Mouse (Mus musculus) frontal cortex, postnatal 25 days (tissue): ENCODE measurements around the gene Cox6b2.
"Not testable (repeated sequence)": the region's sequence is repeated elsewhere in the genome, so short reads cannot be mapped to it uniquely, and the experiment has no call there.

ENCODE experiments used
- DNase-seq, 2 experiments: peaks; one replicate each; pipeline ENCODE4 v3.0.0; 2022; ENCODE audit warnings: low spot score in 2 of 2

The Cox6b2 gene

GRCm38 (mm10) chr7:4752821-4753570 lies at the start of gene Cox6b2:
Cox6b2 (minus strand) TSS chr7:4753094.
- DNase-seq = no peak

GRCm38 (mm10) chr7:4802247-4802646 lies 49.4 kb upstream of the Cox6b2 start:
- DNase-seq = no peak

DNA sequence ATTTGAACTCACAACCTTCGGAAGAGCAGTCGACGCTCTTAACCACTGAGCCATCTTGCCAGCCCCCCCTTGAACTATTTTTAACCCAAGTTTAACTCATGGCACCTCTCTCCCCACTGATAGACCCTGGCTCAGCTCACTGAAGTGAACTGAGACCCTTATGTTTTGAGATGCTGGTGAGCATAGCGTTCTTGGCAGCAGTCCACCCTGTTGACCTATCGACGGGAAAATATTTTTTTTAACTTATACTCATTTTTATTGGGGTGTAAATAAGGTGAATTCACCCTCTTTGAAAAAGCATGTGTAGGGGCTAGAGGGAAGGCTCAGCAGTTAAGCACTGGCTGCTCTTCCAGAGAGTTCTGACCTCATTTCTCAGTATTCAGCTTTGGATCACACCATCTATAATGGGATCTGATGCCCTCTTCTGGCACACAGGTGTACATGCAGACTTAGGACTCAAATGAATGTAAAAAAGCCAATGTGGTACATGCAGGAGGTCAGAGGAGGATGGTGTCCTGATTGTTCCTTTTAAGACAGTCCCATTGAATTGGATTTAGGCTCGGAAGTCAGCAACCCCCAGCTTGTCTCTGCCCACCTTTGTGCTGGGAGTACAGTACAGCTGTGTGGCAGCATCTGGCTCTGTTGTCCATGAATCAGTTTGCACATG lies 43.0 kb upstream of the Cox6b2 start:
- no peak for DNase-seq

- no peak for DNase-seq
Observed at GRCm38 (mm10) chr7:4794631-4795168, 41.8 kb upstream of the Cox6b2 start.

GRCm38 (mm10) chr7:4793674-4794073 lies 40.8 kb upstream of the Cox6b2 start:
- no peak for DNase-seq

- not testable (repeated sequence) for DNase-seq
Observed at GRCm38 (mm10) chr7:4793248-4793647, 40.4 kb upstream of the Cox6b2 start.

DNA sequence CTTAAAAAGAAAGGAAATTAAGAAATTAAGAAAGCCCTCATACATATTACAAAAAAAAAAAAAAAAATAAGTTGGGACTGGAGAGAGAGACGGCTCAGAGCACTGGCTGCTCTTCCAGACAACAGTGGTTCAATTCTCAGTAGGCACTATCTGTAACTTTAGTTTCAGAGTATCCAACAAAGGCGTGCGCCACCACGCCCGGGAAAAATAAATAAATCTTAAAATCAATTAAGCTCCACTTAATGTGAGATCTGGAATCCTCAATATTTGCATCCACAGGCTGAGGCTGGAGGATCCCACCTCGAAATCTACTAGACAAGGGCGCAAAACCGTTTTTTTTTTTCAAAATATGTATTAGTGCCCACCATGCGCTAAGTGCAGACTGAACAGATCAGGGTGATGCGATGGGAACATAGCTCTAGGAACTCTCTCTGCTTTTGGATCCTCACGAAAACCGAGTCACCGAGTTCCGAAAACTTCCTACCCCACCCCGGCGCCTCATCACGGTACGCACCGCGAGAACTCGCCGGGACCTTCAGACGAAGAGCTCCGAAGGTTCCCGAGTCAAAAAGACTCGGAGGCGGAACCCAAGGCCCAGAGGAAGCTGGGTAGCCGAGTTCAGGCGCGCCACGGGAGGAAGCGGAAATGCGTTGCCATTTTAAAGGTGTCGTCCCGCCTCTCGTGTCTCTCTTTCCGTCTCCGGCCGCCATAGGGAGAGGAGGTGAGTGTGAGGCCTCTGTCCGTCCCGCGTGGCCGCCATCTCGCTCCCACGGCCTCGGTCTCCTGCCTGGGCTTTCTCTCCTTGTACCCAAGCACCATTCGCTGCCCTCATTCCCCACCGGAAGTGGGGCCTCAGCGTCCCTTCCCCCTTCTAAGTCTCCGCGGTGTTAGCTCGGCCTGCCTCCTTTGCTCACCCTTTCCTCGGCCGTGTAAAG lies 39.7 kb upstream of the Cox6b2 start, which contains the start of gene Rpl28:
Gene Rpl28, plus strand, starts transcription at position 597 of the 935 bp plus-strand sequence.
- DNase-seq = peak; percentile 88 to 92

DNA sequence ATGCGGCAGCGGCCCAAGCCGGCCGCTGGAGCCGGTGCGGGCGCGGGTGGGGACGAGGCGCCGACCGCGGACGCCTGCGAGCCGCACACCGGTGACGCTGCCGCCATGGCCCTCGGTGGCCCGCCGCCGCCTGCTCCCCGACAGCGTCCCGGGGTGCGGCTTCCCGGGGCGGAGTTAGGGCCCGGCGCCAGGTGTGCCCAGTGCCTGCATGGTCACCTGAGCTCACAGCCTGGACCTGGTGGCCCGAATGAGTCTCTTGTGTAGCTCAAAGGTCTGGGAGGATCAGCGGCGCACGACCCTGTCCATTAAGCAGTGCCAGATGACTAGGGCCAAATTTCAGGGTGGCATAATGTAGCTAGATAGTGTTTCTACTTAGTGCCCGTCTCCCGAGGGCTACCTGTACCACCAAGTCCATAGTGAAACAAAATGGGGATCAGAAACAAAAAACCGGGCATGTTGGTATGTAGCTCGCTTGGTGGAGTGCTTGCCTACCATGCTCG lies 36.6 kb upstream of the Cox6b2 start, which contains the start of gene Tmem238:
Gene Tmem238, minus strand, starts transcription at position 221 of the 500 bp plus-strand sequence.
- DNase-seq = no peak

DNA sequence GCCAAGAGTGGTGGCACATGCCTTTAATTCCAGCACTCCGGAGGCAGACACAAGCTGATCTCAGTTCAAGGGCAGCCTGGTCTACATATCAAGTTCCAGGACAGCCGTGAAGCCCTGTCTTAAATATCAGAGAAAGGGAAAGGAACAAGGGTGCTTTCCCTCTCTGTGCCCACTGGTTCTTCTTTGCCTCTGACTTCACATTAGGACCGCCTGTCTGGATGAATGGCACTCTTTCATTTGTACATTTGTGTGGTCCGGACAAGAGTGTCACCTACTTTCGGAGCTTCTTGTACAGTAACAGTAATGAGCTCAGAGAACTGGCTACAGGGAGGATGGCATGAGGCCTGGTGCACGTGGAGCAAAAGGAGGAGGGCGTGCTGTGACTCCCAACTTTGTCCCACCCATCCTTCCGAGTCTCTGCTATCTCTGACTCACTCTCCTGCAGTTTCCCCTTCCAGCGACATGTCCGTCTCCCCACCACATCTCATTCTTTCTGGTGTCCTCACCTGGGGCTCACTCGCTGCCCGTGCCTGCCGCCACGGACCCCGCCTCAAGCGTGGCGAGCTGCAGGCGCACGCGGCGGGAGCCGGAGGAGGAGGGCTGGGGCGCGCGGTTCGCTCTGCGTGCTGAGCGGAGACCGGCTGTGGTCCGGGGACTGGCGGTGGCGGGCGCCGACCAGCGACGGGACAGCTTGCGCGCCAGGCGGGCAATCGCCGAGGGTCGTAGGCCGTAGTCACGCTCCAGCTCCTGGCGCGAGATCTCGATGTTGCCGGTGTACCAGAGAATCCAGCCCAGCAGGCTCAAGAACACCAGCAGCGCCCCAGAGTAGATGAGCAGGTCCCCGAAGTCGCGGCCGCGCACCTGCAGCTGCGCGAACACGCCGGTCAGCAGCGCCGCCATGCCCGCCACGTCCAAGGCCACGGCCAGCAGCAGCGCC lies 35.9 kb upstream of the Cox6b2 start:
- peak in 1 of 2 experiments; percentile 31 for DNase-seq

- no peak for DNase-seq
Observed at GRCm38 (mm10) chr7:4783667-4784268, 30.9 kb upstream of the Cox6b2 start.

- no peak for DNase-seq
Observed at GRCm38 (mm10) chr7:4782759-4783158, 29.9 kb upstream of the Cox6b2 start, which contains the start of the genes Il11 and Tmem190. Il11 (minus strand) TSS chr7:4782859. Tmem190 (plus strand) TSS chr7:4782937.

DNA sequence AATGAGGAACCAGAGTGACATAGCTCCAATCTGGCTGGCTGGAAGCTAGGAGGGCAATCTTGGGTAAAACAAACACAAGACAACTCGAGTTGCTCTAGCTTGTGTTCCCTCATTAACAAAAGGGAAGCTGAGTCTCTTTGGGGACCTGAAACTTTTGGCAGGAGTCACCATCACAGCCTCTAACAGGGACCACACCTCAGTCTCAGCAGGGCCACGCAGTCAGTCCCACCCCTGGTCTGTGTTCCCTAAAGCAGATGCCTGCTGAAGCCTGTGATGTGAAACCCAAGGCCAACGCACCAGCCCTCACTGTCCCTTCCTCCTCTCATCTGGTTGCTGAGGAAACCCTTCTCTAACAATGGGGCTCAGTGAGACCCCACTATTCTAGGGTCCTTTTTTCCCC lies 29.2 kb upstream of the Cox6b2 start:
- DNase-seq = no peak

DNA sequence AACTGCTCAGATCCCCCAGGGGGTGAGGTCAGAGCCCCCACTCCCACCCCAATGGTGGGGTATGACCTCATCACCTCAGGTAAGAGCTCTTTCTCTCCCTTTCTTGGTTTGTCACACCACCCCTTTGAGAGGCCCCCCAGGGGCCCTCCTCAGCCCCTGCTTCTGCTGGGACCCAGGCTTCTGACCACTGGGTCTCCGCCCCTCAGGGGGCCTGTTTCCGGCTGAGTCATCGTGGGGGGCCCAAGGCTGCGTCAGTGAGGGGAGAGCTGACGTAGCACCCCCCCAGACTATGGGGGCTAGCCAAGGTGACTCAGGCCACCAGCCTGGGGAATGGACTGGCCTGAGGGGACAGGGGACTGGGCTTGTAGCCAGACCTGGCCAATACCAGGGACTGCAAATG lies 27.0 kb upstream of the Cox6b2 start:
- no peak for DNase-seq

GRCm38 (mm10) chr7:4777851-4778637 lies 25.1 kb upstream of the Cox6b2 start:
- no peak for DNase-seq

- no peak for DNase-seq
Observed at GRCm38 (mm10) chr7:4776861-4777830, 24.3 kb upstream of the Cox6b2 start.

DNA sequence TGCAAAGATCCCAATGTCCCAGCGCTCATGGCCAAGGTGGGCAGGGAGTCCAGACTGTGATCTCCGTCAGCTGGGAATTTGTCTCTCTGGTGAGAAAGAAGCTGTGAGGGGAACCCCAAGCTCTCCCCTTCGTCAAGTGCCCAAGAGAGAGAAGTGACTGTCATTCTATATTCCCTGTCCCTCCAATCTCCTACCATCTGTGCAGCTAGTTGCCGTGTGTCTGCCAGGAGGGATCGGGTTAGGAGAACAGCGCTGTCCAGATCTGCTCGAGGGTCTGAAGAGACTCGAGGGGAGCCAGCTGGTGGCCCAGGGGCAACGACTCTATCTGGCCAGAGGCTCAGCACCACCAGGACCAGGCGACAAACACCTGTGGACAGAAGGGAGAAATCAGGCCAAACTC lies 23.2 kb upstream of the Cox6b2 start:
- DNase-seq = no peak

GRCm38 (mm10) chr7:4771202-4771601 lies 18.3 kb upstream of the Cox6b2 start, which contains the start of gene Fam71e2:
Fam71e2 (minus strand) TSS chr7:4771302.
- no peak for DNase-seq
